Mouse (Mus musculus) midbrain, embryonic 16.5 days (tissue): ENCODE measurements around the gene Mcu. TPM values are rescaled to one million over a fixed set of nuclear protein-coding genes. Genes with fewer than 3 reads are reported as not detected.

Experiments
- ATAC-seq: fragments of 200-750 bp; cut with Nextera tagmentation; 2 replicates; pipeline ENCODE4 v1.8.0; 2017; ENCODE audit warnings: moderate TSS enrichment
- H3K27ac ChIP-seq: fragments of 300-500 bp; sonication (generic); 2 replicates; pipeline ENCODE4 v1.5.1; 2014; ENCODE audit warnings: mild to moderate bottlenecking, low read length, mixed read lengths
- H3K27me3 ChIP-seq: fragments of 300-500 bp; sonication (generic); 2 replicates; pipeline ENCODE4 v1.6.1; 2014; ENCODE audit warnings: low read depth, low read length, mixed read lengths; ENCODE audit not compliant: control insufficient read depth, insufficient read depth
- H3K36me3 ChIP-seq: fragments of 300-500 bp; sonication (generic); 2 replicates; pipeline ENCODE4 v1.6.1; 2014; ENCODE audit warnings: mild to moderate bottlenecking, low read length, moderate library complexity, mixed read lengths; ENCODE audit not compliant: control insufficient read depth, insufficient read depth
- H3K4me1 ChIP-seq: fragments of 300-500 bp; sonication (generic); 2 replicates; pipeline ENCODE4 v1.6.1; 2014; ENCODE audit warnings: mild to moderate bottlenecking, low read length, mixed read lengths; ENCODE audit not compliant: control insufficient read depth, insufficient read depth
- H3K4me2 ChIP-seq: fragments of 300-500 bp; sonication (generic); 2 replicates; pipeline ENCODE4 v1.6.1; 2014; ENCODE audit warnings: mild to moderate bottlenecking, low read length, mixed read lengths
- H3K4me3 ChIP-seq: fragments of 300-500 bp; sonication (generic); 2 replicates; pipeline ENCODE4 v1.5.1; 2014; ENCODE audit warnings: low read depth, mild to moderate bottlenecking, low read length, moderate library complexity, mixed read lengths
- H3K9ac ChIP-seq: fragments of 300-500 bp; sonication (generic); 2 replicates; pipeline ENCODE4 v1.6.1; 2014; ENCODE audit warnings: low read depth, low read length, mixed read lengths
- H3K9me3 ChIP-seq: fragments of 300-500 bp; sonication (generic); replicated peaks from 2 replicates; pipeline ENCODE4 v1.6.1; 2014; ENCODE audit warnings: mild to moderate bottlenecking, low read length, mixed read lengths; ENCODE audit not compliant: control insufficient read depth, poor library complexity, severe bottlenecking
- WGBS: fragments of 180-500 bp; shearing (Covaris S2); extraction: QIAGEN DNeasy Blood & Tissue Kit; methylation state at CpG from one replicate; pipeline ENCODE4 v1.1.7; 2014; 5-methylcytosine and 5-hydroxymethylcytosine counted together
- polyA plus RNA-seq: library from polyadenylated mRNA; unstranded; fragments of >200 nt; fragmentation: Nextera tagmentation; extraction: Ambion mirVana; gene quantifications from 2 replicates; pipeline ENCODE4 v1.2.1, GENCODE M21; 2015

Mcu gene
- polyA plus RNA-seq, 1 experiment from 2014 or later = 36.4 TPM

DNA sequence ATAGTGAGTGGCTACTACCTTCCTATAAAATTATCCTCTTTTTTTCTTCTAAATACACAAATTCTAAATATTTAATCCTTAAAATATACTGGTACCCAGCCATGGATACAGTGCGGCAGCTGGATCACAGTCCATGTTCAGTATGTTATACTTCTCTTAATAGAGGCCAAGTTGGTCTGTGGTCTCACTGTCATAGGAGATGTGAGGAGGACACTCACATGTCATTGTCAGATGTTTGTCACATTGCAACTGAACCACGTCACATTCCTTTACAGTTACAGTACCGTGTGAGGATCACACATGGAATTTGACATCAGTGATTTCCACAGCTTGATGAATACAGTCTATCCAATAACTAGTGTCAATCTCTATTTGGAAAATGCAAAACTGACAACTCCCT lies 36.8 kb downstream of the Mcu start:
- H3K9ac ChIP-seq = no peak overlapping the region
- ATAC-seq = no peak
- no peaks in the 10 kb centered on the region for H3K36me3 ChIP-seq
- peaks cover 9% of the 10 kb centered on the region for H3K4me1 ChIP-seq
- H3K27ac ChIP-seq = no peak overlapping the region
- H3K9me3 ChIP-seq = no peaks in the 10 kb centered on the region
- H3K27me3 ChIP-seq = no peaks in the 10 kb centered on the region
- H3K4me3 ChIP-seq = no peak overlapping the region
- no peak overlapping the region for H3K4me2 ChIP-seq
- 88% methylated on average over 3 of the region's 3 CpGs for WGBS

DNA sequence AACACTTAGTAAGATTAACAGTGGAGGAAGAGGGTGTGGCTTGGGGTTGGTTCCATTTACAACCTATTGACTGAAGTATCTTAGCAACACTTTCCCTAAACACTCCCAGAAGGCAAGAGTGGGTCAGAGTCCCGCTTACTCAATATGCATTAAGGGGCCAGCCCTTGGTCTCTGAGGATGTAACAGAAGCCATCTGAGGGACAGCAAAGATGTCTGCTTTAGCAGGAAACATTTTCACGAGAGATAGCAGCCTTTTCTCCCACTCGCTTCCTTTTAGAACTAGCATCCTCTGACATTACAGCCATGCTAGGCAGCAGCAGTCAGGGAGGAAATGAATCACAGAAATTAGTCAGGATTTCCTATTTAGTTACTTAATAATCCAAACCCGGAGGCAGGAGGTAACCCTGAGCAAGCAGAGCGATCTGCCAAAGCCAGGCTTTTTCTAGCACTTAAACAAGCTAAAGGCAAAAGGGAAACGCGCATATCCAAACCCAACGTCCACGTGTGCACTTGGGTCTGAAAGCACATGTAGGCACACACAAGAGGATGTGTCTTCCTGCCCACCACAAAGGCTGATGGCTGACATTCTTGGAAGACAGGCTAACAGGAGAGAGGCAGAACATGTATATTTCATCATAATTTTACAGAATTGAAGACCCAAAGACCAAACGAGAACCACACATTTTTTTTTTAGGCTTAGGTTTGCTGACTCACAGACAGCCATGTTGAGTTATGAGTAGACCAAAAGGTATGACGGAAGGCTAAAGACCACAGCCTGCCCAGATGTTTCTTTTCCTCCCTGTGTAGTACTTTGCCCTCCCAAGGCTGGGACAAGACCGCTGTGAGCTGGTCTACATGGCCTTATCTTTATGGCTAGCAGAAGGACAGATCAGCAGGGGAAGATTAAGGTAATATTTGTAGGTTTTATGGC lies 38.4 kb downstream of the Mcu start:
- Histone ChIP-seq H3K4me3 (no peak overlapping the region), H3K4me1 (peaks cover 9% of the 10 kb centered on the region), H3K27me3 (no peaks in the 10 kb centered on the region), H3K9me3 (peaks cover 2% of the 10 kb centered on the region; the same call in 1 of the 2 replicates), H3K4me2 (no peak overlapping the region), H3K27ac (no peak overlapping the region), H3K9ac (no peak overlapping the region), H3K36me3 (no peaks in the 10 kb centered on the region)
- ATAC-seq = no peak
- 69% methylated on average over 12 of the region's 12 CpGs for WGBS

DNA sequence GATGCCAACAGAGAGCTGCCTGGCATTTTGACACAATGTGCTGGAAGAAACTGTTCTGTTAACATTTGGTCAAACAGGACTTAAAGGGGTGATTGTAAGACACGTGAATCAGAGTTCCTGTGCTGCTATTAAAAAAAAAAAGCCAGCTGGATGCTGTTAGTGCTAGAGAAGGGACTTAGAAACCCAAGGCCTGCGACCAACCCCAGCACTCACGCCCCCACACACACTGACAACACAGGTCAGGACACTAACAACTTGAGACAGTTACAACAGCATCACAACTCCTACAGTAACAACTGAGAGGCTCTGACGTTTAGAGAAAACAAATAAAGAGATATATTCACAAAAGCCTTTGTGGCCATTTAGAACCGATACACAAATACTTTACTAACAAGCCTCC lies 40.2 kb downstream of the Mcu start:
- Histone ChIP-seq H3K36me3 (no peaks in the 10 kb centered on the region), H3K9me3 (peaks cover 6% of the 10 kb centered on the region; the same call in 1 of the 2 replicates), H3K4me1 (peaks cover 5% of the 10 kb centered on the region), H3K27me3 (no peaks in the 10 kb centered on the region), H3K4me2 (no peak overlapping the region), H3K27ac (no peak overlapping the region), H3K9ac (no peak overlapping the region), H3K4me3 (no peak overlapping the region)
- ATAC-seq = no peak
- 53% methylated on average over 5 of the region's 5 CpGs for WGBS

DNA sequence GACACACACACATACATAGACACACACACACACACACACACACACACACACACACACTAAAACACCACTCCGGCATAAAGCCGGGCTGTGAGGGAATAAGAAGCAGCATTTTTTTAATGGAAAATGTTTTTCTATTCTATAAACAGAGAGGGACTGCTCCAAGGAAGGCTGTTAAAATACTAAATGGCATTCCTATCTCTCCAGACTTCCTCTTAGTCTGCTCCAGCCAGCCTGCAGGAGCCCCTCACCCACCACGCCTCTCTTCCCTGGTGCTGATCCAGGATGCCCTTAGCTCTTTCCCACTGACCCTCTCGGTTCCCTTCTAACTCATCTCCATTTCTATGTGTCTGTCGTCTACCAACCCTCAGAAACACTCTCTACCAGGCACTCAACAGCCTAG lies 44.5 kb downstream of the Mcu start:
- H3K4me1 ChIP-seq = peaks cover 4% of the 10 kb centered on the region; the same call in 1 of the 2 replicates
- no peaks in the 10 kb centered on the region for H3K36me3 ChIP-seq

DNA sequence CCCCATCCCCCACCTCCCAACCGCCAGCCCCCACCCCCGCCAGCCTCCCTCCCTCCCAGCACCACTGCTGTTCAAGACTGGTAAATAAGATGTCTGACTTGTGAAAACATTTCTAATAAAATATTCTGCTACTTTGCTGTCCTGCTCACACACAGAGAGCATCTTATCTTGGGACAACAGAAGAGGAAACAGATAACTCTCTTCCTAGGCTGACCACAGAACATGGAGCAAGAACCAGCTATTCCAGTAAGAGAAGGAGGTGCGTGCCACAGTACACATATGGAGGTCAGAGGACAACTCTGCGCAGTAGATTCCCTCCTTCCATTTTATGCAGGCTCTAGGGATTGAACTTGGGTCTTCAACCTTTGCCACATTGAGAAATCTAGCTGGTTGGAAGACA lies 45.2 kb downstream of the Mcu start:
- Histone ChIP-seq H3K27ac (no peak overlapping the region), H3K4me1 (peaks cover 3% of the 10 kb centered on the region; the same call in 1 of the 2 replicates), H3K27me3 (no peaks in the 10 kb centered on the region), H3K9ac (no peak overlapping the region), H3K4me3 (no peak overlapping the region), H3K4me2 (no peak overlapping the region), H3K36me3 (no peaks in the 10 kb centered on the region), H3K9me3 (peaks cover 6% of the 10 kb centered on the region; the same call in 1 of the 2 replicates)
- ATAC-seq = no peak
- 94% methylated on average over 4 of the region's 4 CpGs for WGBS

More for the DNA sequence above, 44.5 kb downstream of the Mcu start:
- Histone ChIP-seq H3K27ac (no peak overlapping the region), H3K9ac (no peak overlapping the region), H3K4me3 (no peak overlapping the region), H3K9me3 (peaks cover 6% of the 10 kb centered on the region; the same call in 1 of the 2 replicates), H3K27me3 (no peaks in the 10 kb centered on the region), H3K4me2 (no peak overlapping the region)
- WGBS = 94% methylated on average over 5 of the region's 5 CpGs
- ATAC-seq = no peak

DNA sequence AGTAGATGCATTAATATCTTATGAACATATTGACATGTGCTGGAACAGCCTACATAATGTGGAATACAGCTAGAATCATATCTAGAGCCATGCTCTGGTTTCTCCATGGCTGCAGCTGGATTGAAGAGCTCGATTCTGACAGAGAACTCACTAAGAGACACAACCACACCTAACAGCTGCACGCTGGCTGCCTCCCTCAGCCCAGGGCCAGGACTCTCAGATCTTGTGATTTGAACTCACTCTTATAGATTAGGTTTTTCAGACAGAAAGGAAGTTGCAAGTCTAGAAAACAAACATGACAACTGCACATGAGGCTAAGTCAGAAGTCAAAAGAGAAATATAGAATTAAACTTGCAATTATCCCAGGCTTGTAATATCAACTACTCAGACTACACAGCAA lies 45.7 kb downstream of the Mcu start:
- H3K9me3 ChIP-seq = peaks cover 6% of the 10 kb centered on the region; the same call in 1 of the 2 replicates
- H3K9ac ChIP-seq = no peak overlapping the region
- H3K27ac ChIP-seq = no peak overlapping the region
- H3K4me1 ChIP-seq = peaks cover 3% of the 10 kb centered on the region; the same call in 1 of the 2 replicates
- H3K4me3 ChIP-seq = no peak overlapping the region
- no peak for ATAC-seq
- WGBS = 77% methylated on average over 2 of the region's 2 CpGs
- no peaks in the 10 kb centered on the region for H3K27me3 ChIP-seq
- no peak overlapping the region for H3K4me2 ChIP-seq
- no peaks in the 10 kb centered on the region for H3K36me3 ChIP-seq

DNA sequence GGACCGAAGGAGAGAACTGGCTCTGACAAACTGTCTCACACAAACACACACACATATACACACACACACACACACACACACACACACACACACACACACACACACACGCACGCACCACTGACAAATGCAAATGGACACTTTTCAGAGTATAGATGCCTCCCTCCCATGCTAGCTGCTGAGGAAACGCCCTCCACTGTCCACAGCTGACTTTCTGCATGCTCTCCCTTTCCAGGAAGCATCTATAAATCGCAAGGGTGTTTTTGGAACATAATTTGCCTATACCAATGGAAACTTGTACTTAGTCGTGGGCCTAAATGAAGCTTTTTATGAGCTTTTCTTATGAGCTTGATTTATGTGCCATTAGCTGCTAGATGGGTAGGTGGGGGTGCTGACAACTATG lies 46.1 kb downstream of the Mcu start:
- Histone ChIP-seq H3K4me2 (no peak overlapping the region), H3K27me3 (no peaks in the 10 kb centered on the region), H3K4me3 (no peak overlapping the region), H3K9ac (no peak overlapping the region), H3K9me3 (peaks cover 6% of the 10 kb centered on the region; the same call in 1 of the 2 replicates), H3K4me1 (peaks cover 3% of the 10 kb centered on the region; the same call in 1 of the 2 replicates), H3K27ac (no peak overlapping the region), H3K36me3 (no peaks in the 10 kb centered on the region)
- no peak for ATAC-seq
- WGBS = 89% methylated on average over 6 of the region's 6 CpGs

DNA sequence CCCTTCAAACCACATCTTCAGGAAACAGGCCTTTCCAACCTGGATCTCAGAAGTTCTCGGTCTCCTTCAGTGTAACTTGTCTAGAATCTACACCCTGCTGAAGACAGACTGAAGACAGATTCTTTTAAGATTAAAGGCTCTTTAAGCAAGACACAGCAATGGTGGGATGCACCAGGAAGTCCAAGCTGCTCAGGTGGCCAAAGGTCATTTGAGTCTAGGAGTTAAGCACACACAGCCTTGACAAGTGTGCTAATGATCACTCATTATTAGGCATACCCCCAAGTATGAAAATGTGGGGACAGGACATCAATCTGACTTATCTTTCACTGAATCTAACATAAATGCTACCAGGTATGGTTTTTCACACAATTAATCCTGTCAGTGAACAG lies 47.0 kb downstream of the Mcu start:
- Histone ChIP-seq H3K36me3 (no peaks in the 10 kb centered on the region), H3K4me3 (no peak overlapping the region), H3K4me1 (peaks cover 3% of the 10 kb centered on the region; the same call in 1 of the 2 replicates), H3K27me3 (no peaks in the 10 kb centered on the region), H3K9ac (no peak overlapping the region), H3K9me3 (peaks cover 6% of the 10 kb centered on the region; the same call in 1 of the 2 replicates), H3K4me2 (no peak overlapping the region), H3K27ac (no peak overlapping the region)
- WGBS = 81% methylated on average over 1 of the region's 1 CpGs
- ATAC-seq = no peak
